10 mouse cellular contexts compared by ENCODE assay signal in genomic region chr13:3541159-3541782, GRCm38 (mm10). TPM values are rescaled to one million over a fixed set of nuclear protein-coding genes. Genes with fewer than 3 reads are reported as not detected.
A peak's percentile ranks its signal among the peaks of the same experiment; 100 is the strongest.
DNase-seq lines count a peak whose midpoint lies in the region; ATAC-seq and TF ChIP-seq lines count a peak whose summit lies in the region.
"Had no signal": no experiment of that assay in that cellular context is flagged by ENCODE, and none has a peak within 500 bp of the region (broad histone marks: within the 10 kb centered on the region; RNA-seq: fewer than 3 reads in every experiment).

No protein-coding gene starts in this region.

- H3K27me3 ChIP-seq in heart, embryonic 11.5 days (ENCODE audit: control insufficient read depth, insufficient read depth, low read length): no peaks in the 10 kb centered on the region
- H3K27me3 ChIP-seq in MEL (ENCODE audit: control insufficient read depth in 1 of 2, insufficient read depth in 2 of 2, low read length in 2 of 2): no peaks in the 10 kb centered on the region
- H3K27me3 ChIP-seq in midbrain, embryonic 10.5 days (ENCODE audit: low read depth, poor library complexity, severe bottlenecking): no peaks in the 10 kb centered on the region

- peaks cover 79% of the 10 kb centered on the region for H3K79me2 ChIP-seq in MEL (ENCODE audit: control insufficient read depth, insufficient read depth, low read length, poor library complexity)

- H3K9me3 ChIP-seq in heart, embryonic 11.5 days (replicated peaks; ENCODE audit: control insufficient read depth, low read length): no peaks in the 10 kb centered on the region
- no peaks in the 10 kb centered on the region for H3K9me3 ChIP-seq in MEL (replicated peaks; ENCODE audit: insufficient read depth, low read length)
- peaks cover 5% of the 10 kb centered on the region; the same call in 1 of the 2 replicates for H3K9me3 ChIP-seq in midbrain, embryonic 10.5 days (replicated peaks)

- no peak for TF ChIP-seq POLR2A in MEL (IDR thresholded peaks at IDR 0.05; ENCODE audit: control insufficient read depth in 1 of 2, insufficient read depth in 1 of 2, low read depth in 1 of 2, low read length in 2 of 2, poor library complexity in 1 of 2)

- TF ChIP-seq CTCF in MEL (IDR thresholded peaks at IDR 0.05 in 2 of 3, conservative IDR thresholded peaks at IDR 0.05 in 1 of 3; ENCODE audit: control insufficient read depth in 1 of 3, insufficient read depth in 1 of 3, low read depth in 2 of 3, low read length in 3 of 3, poor library complexity in 1 of 3, severe bottlenecking in 1 of 3): no peak

- 89% methylated on average over 2 of the region's 2 CpGs for WGBS in heart, embryonic 11.5 days (ENCODE audit: insufficient replicate concordance)
- WGBS in midbrain, embryonic 10.5 days: 87% methylated on average over 2 of the region's 2 CpGs

- intact Hi-C loops in heart, postnatal 25 days (cut with DNase I): no loop called here

- no peak overlapping the region for H3K27ac ChIP-seq in heart, embryonic 11.5 days (ENCODE audit: low read depth, low read length)
- no peak overlapping the region; the same call in 1 of the 2 replicates for H3K27ac ChIP-seq in MEL (ENCODE audit: control insufficient read depth, low read depth, low read length)
- no peak overlapping the region; the same call in 1 of the 2 replicates for H3K27ac ChIP-seq in midbrain, embryonic 10.5 days (replicated peaks)
- H3K27ac ChIP-seq: left cerebral cortex, adult 2 months had no signal

- no peak overlapping the region for H3K4me3 ChIP-seq in heart, embryonic 11.5 days (ENCODE audit: low read depth, low read length)
- H3K4me3 ChIP-seq in MEL (ENCODE audit: control insufficient read depth in 1 of 2, insufficient read depth in 1 of 2, low read depth in 2 of 2, low read length in 2 of 2): peak overlapping the region in 1 of 2 experiments; percentile 6; a peak in 1 of 4 replicates
- H3K4me3 ChIP-seq in midbrain, embryonic 10.5 days: peak overlapping the region; percentile 97

- H3K4me2 ChIP-seq in heart, embryonic 11.5 days: 0 out of 2 replicates have a peak overlapping the region, but pooled peaks have one; percentile 3

- no peak for ATAC-seq in heart, embryonic 11.5 days (replicated peaks; ENCODE audit: insufficient number of reproducible peaks, low FRiP score, low TSS enrichment)
- ATAC-seq in hematopoietic stem cell, adult 5-6 weeks (replicated peaks in 1 of 2; ENCODE audit: insufficient read depth in 1 of 2, low FRiP score in 2 of 2, low TSS enrichment in 1 of 2, low read depth in 1 of 2, poor library complexity in 2 of 2, severe bottlenecking in 2 of 2): peak; percentile 59 to 61
- ATAC-seq in inflammation-experienced regulatory T-cells, adult 6 months: no peak
- ATAC-seq in erythroblast, adult 5-6 weeks (replicated peaks; ENCODE audit: low FRiP score, poor library complexity, severe bottlenecking): no peak

- TF ChIP-seq EP300 in MEL (IDR thresholded peaks at IDR 0.05; ENCODE audit: low read depth in 1 of 2, low read length in 2 of 2): peak in 1 of 2 experiments; percentile 46; a peak in 1 of 4 replicates

- no peak for TF ChIP-seq RAD21 in MEL (IDR thresholded peaks at IDR 0.05; ENCODE audit: low read depth, low read length)

- peaks cover 23% of the 10 kb centered on the region for H3K4me1 ChIP-seq in heart, embryonic 11.5 days (ENCODE audit: control insufficient read depth, insufficient read depth, low read length)
- peaks cover 30 to 31% of the 10 kb centered on the region in 2 experiments for H3K4me1 ChIP-seq in MEL (ENCODE audit: control insufficient read depth in 1 of 2, insufficient read depth in 2 of 2, low read length in 2 of 2)
- peaks cover 34% of the 10 kb centered on the region for H3K4me1 ChIP-seq in midbrain, embryonic 10.5 days

- DNase-seq in heart, postnatal 25 days (ENCODE audit: low spot score): no peak
- peak; percentile 84 for DNase-seq in MEL (ENCODE audit: low read depth, low spot score)
- no peak for DNase-seq in midbrain, embryonic 10.5 days (ENCODE audit: low spot score)
- DNase-seq in kidney, adult 8-10 months: no peak
- DNase-seq: gastrocnemius, postnatal 14 days had no signal

- H3K36me3 ChIP-seq in heart, embryonic 11.5 days (ENCODE audit: control insufficient read depth, insufficient read depth, low read length): no peaks in the 10 kb centered on the region
- peaks cover 10 to 62% of the 10 kb centered on the region in 2 experiments; a peak in 3 of 4 replicates for H3K36me3 ChIP-seq in MEL (ENCODE audit: control insufficient read depth in 1 of 2, insufficient read depth in 2 of 2, low read length in 2 of 2)
- H3K36me3 ChIP-seq in midbrain, embryonic 10.5 days: peaks cover 17% of the 10 kb centered on the region

- no peak overlapping the region for H3K9ac ChIP-seq in heart, embryonic 11.5 days (ENCODE audit: low read depth, low read length)
- no peak overlapping the region; the same call in 1 of the 2 replicates for H3K9ac ChIP-seq in MEL (ENCODE audit: control insufficient read depth, low read depth, low read length, poor library complexity, severe bottlenecking)

TF ChIP-seq in MEL, 35 proteins besides CTCF, POLR2A, EP300 and RAD21:
- TF ChIP-seq USF2 (IDR thresholded peaks at IDR 0.05; ENCODE audit: borderline replicate concordance in 1 of 2, insufficient read depth in 1 of 2, low read depth in 1 of 2, low read length in 2 of 2): no peak
- no peak for TF ChIP-seq NELFE (IDR thresholded peaks at IDR 0.05; ENCODE audit: low read depth, low read length)
- no peak for TF ChIP-seq ZC3H11A (IDR thresholded peaks at IDR 0.05; ENCODE audit: low read depth, low read length)
- TF ChIP-seq ELF1 (IDR thresholded peaks at IDR 0.05; ENCODE audit: low read depth, low read length): no peak
- TF ChIP-seq MYC (IDR thresholded peaks at IDR 0.05; ENCODE audit: low read depth, low read length): 0 out of 2 replicates have a peak, but pooled peaks have one; percentile 31
- TF ChIP-seq MAFK (IDR thresholded peaks at IDR 0.05; ENCODE audit: borderline replicate concordance, low read depth, low read length): peak; percentile 40; the same call in 1 of the 2 replicates
- no peak for TF ChIP-seq MAX (IDR thresholded peaks at IDR 0.05; ENCODE audit: low read length)
- TF ChIP-seq NRF1 (IDR thresholded peaks at IDR 0.05; ENCODE audit: insufficient read depth, low read depth, low read length, poor library complexity, severe bottlenecking): peak; percentile 52; the same call in 1 of the 2 replicates
- no peak for TF ChIP-seq POLR2AphosphoS2 (IDR thresholded peaks at IDR 0.05; ENCODE audit: low read length)
- TF ChIP-seq ETS1 (IDR thresholded peaks at IDR 0.05; ENCODE audit: low read depth, low read length): peak; percentile 60; the same call in 1 of the 2 replicates
- peak; percentile 56 for TF ChIP-seq MXI1 (IDR thresholded peaks at IDR 0.05; ENCODE audit: low read depth, low read length)
- TF ChIP-seq ZMIZ1 (IDR thresholded peaks at IDR 0.05; ENCODE audit: low read depth, low read length): no peak
- peak; percentile 57 for TF ChIP-seq SIN3A (IDR thresholded peaks at IDR 0.05; ENCODE audit: low read length)
- TF ChIP-seq GABPA (IDR thresholded peaks at IDR 0.05; ENCODE audit: low read depth, low read length): no peak
- peak; percentile 76 for TF ChIP-seq ZNF384 (IDR thresholded peaks at IDR 0.05; ENCODE audit: low read depth, low read length)

RNA-seq across cellular contexts. Expression of gene Gdi2, which starts 3.4 kb away (rescaled TPM):
- 370 and 406 TPM in 2 replicates for polyA plus RNA-seq in heart, embryonic 11.5 days (2014; fragmentation: Nextera tagmentation; extraction: Ambion mirVana)
- 100 to 1,000 TPM; 241 to 258 TPM for total RNA-seq in heart, postnatal 25 days (2021)
- total RNA-seq in MEL (2012; rRNA removed): 244 and 293 TPM in 2 replicates
- 100 to 1,000 TPM; 305 to 470 TPM for polyA plus RNA-seq in MEL (2012; ENCODE audit: insufficient read depth in 1 of 2, insufficient read length in 2 of 2, low read depth in 1 of 2, low replicate concordance in 2 of 2, missing spikeins in 1 of 2)
- total RNA-seq in hematopoietic stem cell, adult 5-6 weeks (2017): 408 and 483 TPM in 2 replicates
- 448 and 462 TPM in 2 replicates for polyA plus RNA-seq in midbrain, embryonic 10.5 days (2016; fragmentation: Nextera tagmentation; extraction: Ambion mirVana)
- 1,000 to 10,000 TPM in 1 of 3 experiments, 100 to 1,000 TPM in 2; 827 to 1,261 (median 893) TPM for polyA plus RNA-seq in inflammation-experienced regulatory T-cells, adult 6 months (2017; shearing (Covaris generic))
- 130 and 147 TPM in 2 replicates for total RNA-seq in erythroblast, adult 5-6 weeks (2015; ENCODE audit: low replicate concordance)
- 125 and 139 TPM in 2 replicates for total RNA-seq in erythroblast, adult 5-6 weeks (2017; ENCODE audit: low replicate concordance)

Comparison
In these comparisons a context has a peak if more than half of its experiments do, and no peak if none do; other contexts are left out.
1. ATAC-seq: peak in hematopoietic stem cell, adult 5-6 weeks (2 of 2); none in heart, embryonic 11.5 days (single experiment), inflammation-experienced regulatory T-cells, adult 6 months (single experiment) and erythroblast, adult 5-6 weeks (single experiment).